Mouse (Mus musculus) myocyte (in vitro differentiated cells): ENCODE measurements around the gene Trim16. TPM values are rescaled to one million over a fixed set of nuclear protein-coding genes. Genes with fewer than 3 reads are reported as not detected.
A peak's percentile ranks its signal among the peaks of the same experiment; 100 is the strongest.

Experiments used
- H3K27me3 ChIP-seq: one replicate; pipeline ENCODE4 v1.6.1; 2011; ENCODE audit not compliant: control insufficient read depth, insufficient read depth, insufficient read length
- H3K36me3 ChIP-seq: one replicate; pipeline ENCODE4 v1.6.1; 2011; ENCODE audit not compliant: control insufficient read depth, insufficient read depth
- H3K4me2 ChIP-seq: one replicate; pipeline ENCODE4 v1.6.1; 2011; ENCODE audit warnings: low read depth, control low read depth
- H3K4me3 ChIP-seq: one replicate; pipeline ENCODE4 v1.5.1; 2011; ENCODE audit warnings: mild to moderate bottlenecking, control low read depth, moderate library complexity
- H3K79me2 ChIP-seq: one replicate; pipeline ENCODE4 v1.6.1; 2011; ENCODE audit not compliant: control insufficient read depth, insufficient read depth
- H3ac ChIP-seq: one replicate; pipeline ENCODE4 v1.6.1; 2011; ENCODE audit not compliant: control insufficient read depth, insufficient read length
- CEBPB ChIP-seq: IDR thresholded peaks from 2 replicates; pipeline ENCODE4 v1.6.1; 2011; ENCODE audit warnings: mild to moderate bottlenecking, moderate library complexity; ENCODE audit not compliant: poor library complexity, insufficient read depth, severe bottlenecking
- E2F4 ChIP-seq: IDR thresholded peaks from one replicate; pipeline ENCODE4 v1.6.1; 2011; ENCODE audit warnings: mild to moderate bottlenecking, control low read depth, moderate library complexity; ENCODE audit not compliant: insufficient read depth
- MAX ChIP-seq: IDR thresholded peaks from one replicate; pipeline ENCODE4 v1.6.1; 2011; ENCODE audit warnings: low read depth, mild to moderate bottlenecking, control low read depth
- MYOD1 ChIP-seq, 3 experiments: IDR thresholded peaks; one replicate each; pipeline ENCODE4 v1.6.1; 2011; ENCODE audit warnings: control low read depth in 2 of 3, low read depth in 2 of 3, mild to moderate bottlenecking in 2 of 3, moderate library complexity in 1 of 3; ENCODE audit not compliant: insufficient read length in 2 of 3, control insufficient read depth in 1 of 3
- MYOG ChIP-seq, 3 experiments: IDR thresholded peaks; one replicate each; pipeline ENCODE4 v1.6.1; 2011; ENCODE audit warnings: control low read depth in 2 of 3, low read depth in 2 of 3, mild to moderate bottlenecking in 2 of 3; ENCODE audit not compliant: insufficient read length in 2 of 3, control insufficient read depth in 1 of 3, insufficient read depth in 1 of 3
- POLR2A ChIP-seq: IDR thresholded peaks from one replicate; pipeline ENCODE4 v1.6.1; 2011; ENCODE audit warnings: low read depth, mild to moderate bottlenecking, control low read depth, moderate library complexity; ENCODE audit not compliant: insufficient read length
- POLR2AphosphoS2 ChIP-seq: IDR thresholded peaks from one replicate; pipeline ENCODE4 v1.6.1; 2011; ENCODE audit warnings: low read depth, control low read depth; ENCODE audit not compliant: insufficient read length
- REST ChIP-seq: IDR thresholded peaks from one replicate; pipeline ENCODE4 v1.6.1; 2011; ENCODE audit warnings: mild to moderate bottlenecking, control low read depth, moderate library complexity; ENCODE audit not compliant: insufficient read depth, insufficient read length
- SRF ChIP-seq: IDR thresholded peaks from one replicate; pipeline ENCODE4 v1.6.1; 2011; ENCODE audit warnings: low read depth; ENCODE audit not compliant: control insufficient read depth, insufficient read length
- TCF12 ChIP-seq: IDR thresholded peaks from one replicate; pipeline ENCODE4 v1.6.1; 2011; ENCODE audit warnings: mild to moderate bottlenecking, control low read depth; ENCODE audit not compliant: poor library complexity, insufficient read depth, severe bottlenecking
- TCF3 ChIP-seq: IDR thresholded peaks from one replicate; pipeline ENCODE4 v1.6.1; 2011; ENCODE audit warnings: low read depth, control low read depth; ENCODE audit not compliant: insufficient read length
- USF1 ChIP-seq: IDR thresholded peaks from one replicate; pipeline ENCODE4 v1.6.1; 2011; ENCODE audit warnings: low read depth, mild to moderate bottlenecking, control low read depth, moderate library complexity
- polyA plus RNA-seq: library from polyadenylated mRNA; unstranded; fragments of >200 nt; fragmentation: generic; extraction: Trizol; gene quantifications from one replicate; pipeline ENCODE4 v1.2.1, GENCODE M21; 2012; ENCODE audit warnings: missing spikeins

The Trim16 gene
- polyA plus RNA-seq, 1 experiment = 16.9 TPM

DNA sequence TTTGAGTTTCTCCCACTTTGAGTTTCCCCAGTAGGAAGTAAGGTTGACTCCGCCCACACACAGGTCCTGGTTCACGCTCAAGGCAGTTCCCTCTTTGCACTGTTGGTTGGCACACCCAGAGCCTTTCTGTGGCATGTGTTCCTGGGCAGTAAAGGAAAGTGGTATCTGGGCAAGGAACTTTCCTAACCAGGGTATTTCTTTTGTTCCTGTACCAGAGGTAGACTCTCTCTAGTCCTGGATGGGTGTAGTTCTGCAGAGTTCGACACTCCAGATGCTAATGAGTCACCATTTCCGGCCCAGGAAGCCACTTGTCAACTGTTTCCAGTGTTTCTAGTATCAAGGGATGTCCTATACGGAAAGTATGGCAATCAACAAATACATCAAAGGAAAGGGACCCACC is 1.9 kb downstream of the Trim16 start:
- no peak for TF ChIP-seq POLR2A
- no peak for TF ChIP-seq CEBPB
- no peak for TF ChIP-seq MYOD1 (IDR thresholded peaks at IDR 0.05; ENCODE audit: control insufficient read depth in 1 of 3, insufficient read length in 2 of 3, low read depth in 2 of 3)
- no peak for TF ChIP-seq TCF12
- TF ChIP-seq TCF3 = no peak
- TF ChIP-seq MYOG (IDR thresholded peaks at IDR 0.05; ENCODE audit: control insufficient read depth in 1 of 3, insufficient read depth in 1 of 3, insufficient read length in 2 of 3, low read depth in 2 of 3) = no peak
- Histone ChIP-seq H3K36me3 (peaks cover 10% of the 10 kb centered on the region), H3ac (no peak overlapping the region), H3K4me3 (peak overlapping the region; percentile 98), H3K4me2 (peak overlapping the region; percentile 91), H3K79me2 (peaks cover 65% of the 10 kb centered on the region), H3K27me3 (no peaks in the 10 kb centered on the region)

DNA sequence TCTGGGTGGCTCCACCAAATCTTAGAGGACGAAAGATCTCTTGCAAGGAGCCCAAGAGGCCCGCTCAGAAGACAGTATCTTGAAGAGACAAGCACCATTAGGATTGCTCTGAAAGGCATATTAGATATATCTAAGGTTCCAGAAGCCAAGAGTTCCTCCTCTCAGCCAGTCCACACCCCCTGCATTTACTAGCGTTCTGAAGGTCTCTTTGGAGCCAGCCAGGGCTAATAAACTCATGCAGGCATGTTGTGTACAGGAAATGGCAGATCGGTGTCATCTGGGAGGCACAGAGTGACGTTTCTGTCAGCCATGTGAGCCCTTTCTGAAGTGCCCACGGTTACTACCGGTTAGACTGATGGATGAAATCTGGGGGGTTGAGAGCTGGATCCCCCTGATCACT is 4.2 kb downstream of the Trim16 start:
- H3K4me3 ChIP-seq = no peak overlapping the region
- H3K79me2 ChIP-seq = peaks cover 78% of the 10 kb centered on the region
- H3K36me3 ChIP-seq = peaks cover 15% of the 10 kb centered on the region
- H3K27me3 ChIP-seq = no peaks in the 10 kb centered on the region
- H3K4me2 ChIP-seq = peak overlapping the region; percentile 41
- TF ChIP-seq POLR2A = no peak
- TF ChIP-seq TCF3 = no peak
- no peak for TF ChIP-seq CEBPB
- TF ChIP-seq TCF12 = no peak
- H3ac ChIP-seq = no peak overlapping the region

DNA sequence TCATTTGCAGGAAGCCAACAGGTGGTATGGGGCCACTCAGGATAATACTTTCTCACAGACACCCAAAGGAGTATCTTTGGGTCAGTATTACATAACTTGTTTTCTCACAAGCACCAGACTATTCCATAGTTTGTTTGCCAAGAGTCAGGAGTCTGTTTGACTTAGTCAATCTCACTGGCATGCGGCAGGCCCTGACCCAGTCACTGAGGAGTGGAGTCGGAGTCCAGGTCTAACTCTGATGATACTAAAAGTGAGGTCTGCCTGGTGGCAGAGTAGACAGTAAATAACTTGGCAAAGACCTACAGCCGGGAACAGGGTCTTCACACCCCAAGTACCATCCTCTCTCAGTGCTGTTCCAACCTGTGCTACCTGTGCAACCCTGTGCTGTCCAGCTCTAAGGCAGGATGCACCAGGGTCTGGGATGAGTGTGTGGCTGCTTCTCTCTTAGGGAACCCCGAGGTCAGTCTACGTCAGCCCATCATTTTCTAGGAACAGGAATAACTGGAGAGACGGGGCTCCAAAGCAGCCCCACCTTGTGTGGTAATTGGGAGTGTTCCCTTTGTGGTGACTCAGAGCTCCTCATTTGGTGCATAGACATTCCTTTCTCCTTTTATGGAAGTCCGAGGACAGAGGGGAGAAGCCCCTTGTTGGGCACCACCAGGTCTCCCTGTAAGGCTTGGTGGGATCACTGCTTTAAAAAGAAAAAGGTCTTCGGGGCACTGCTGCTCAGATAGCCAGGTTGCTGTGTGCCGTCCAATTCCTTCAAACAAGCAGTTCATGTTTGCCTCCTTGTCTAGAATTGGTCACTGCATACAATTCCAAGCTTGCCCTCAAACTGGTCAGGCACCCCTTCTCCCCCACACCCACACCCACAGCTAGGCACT is 5.4 kb downstream of the Trim16 start:
- H3K4me3 ChIP-seq = no peak overlapping the region
- H3K27me3 ChIP-seq = no peaks in the 10 kb centered on the region
- peaks cover 28% of the 10 kb centered on the region for H3K36me3 ChIP-seq
- peak overlapping the region; percentile 61 for H3K4me2 ChIP-seq
- H3K79me2 ChIP-seq = peaks cover 83% of the 10 kb centered on the region
- H3ac ChIP-seq = no peak overlapping the region
- TF ChIP-seq POLR2AphosphoS2 (no peak), TCF3 (no peak), SRF (peak; percentile 42)

DNA sequence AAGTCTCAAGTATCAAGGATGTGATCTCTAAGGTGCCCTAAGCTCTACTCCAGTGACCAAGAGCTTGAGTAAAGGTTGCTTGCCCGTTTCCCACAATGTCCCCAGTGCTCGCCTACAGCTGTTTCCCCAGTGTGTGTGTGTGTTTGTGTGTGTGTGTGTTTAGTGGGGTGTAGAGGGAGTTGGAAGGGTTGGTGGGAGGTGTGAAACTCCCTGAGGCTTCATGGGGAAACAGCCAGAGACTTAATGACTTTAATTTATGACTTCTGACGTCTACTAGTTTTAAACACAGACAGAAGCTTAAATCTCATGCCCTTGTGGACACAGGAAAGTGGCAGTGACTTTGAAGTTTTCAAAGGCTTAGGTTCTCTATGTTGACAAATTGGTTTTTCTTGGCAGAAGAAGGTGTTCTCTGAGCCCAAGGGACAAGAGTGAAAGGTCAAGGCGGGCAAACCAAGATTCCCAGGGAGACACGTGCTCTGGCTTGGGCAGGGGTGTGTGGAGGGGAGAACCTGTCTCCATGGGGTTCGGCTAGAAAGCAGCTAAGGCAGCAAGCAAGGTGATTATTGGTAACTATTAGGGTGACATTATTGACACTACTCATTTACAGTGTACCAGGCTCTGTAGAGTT is 6.2 kb downstream of the Trim16 start:
- Histone ChIP-seq H3ac (no peak overlapping the region), H3K4me3 (no peak overlapping the region), H3K79me2 (peaks cover 80% of the 10 kb centered on the region), H3K27me3 (no peaks in the 10 kb centered on the region), H3K4me2 (peak overlapping the region; percentile 61), H3K36me3 (peaks cover 35% of the 10 kb centered on the region)
- TF ChIP-seq MYOG (IDR thresholded peaks at IDR 0.05; ENCODE audit: control insufficient read depth in 1 of 3, insufficient read depth in 1 of 3, insufficient read length in 2 of 3, low read depth in 2 of 3) = peak in 1 of 3 experiments; percentile 55
- no peak for TF ChIP-seq MAX
- no peak for TF ChIP-seq SRF
- no peak for TF ChIP-seq E2F4
- no peak for TF ChIP-seq TCF3
- peak in 2 of 3 experiments; percentile 7 to 57 for TF ChIP-seq MYOD1 (IDR thresholded peaks at IDR 0.05; ENCODE audit: control insufficient read depth in 1 of 3, insufficient read length in 2 of 3, low read depth in 2 of 3)
- TF ChIP-seq CEBPB = no peak
- TF ChIP-seq POLR2A = no peak
- no peak for TF ChIP-seq REST
- TF ChIP-seq POLR2AphosphoS2 = no peak
- no peak for TF ChIP-seq USF1

DNA sequence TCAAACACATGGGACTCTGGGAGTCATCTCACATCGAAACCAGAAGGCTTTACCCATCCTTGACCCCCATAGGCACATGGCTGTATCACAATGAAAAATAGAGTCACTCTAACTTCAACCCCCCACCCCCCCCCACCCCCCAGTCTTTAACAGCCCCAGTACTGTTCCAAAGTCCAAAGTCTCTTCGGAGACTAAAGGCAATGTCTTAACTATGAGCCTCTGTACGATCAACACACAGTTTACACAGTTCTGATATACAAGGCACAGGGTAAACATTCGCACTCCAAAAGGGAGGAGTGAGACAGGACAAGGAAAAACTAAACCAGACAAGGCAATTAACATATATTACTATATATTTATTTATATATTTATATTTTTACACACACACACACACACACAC is 7.1 kb downstream of the Trim16 start:
- Histone ChIP-seq H3ac (no peak overlapping the region), H3K79me2 (peaks cover 77% of the 10 kb centered on the region), H3K27me3 (no peaks in the 10 kb centered on the region), H3K36me3 (peaks cover 42% of the 10 kb centered on the region), H3K4me3 (no peak overlapping the region), H3K4me2 (no peak overlapping the region)
- TF ChIP-seq USF1 = no peak
- no peak for TF ChIP-seq E2F4
- no peak for TF ChIP-seq MYOD1 (IDR thresholded peaks at IDR 0.05; ENCODE audit: control insufficient read depth in 1 of 3, insufficient read length in 2 of 3, low read depth in 2 of 3)
- no peak for TF ChIP-seq TCF12
- TF ChIP-seq TCF3 = no peak
- TF ChIP-seq POLR2A = no peak
- TF ChIP-seq REST = no peak
- no peak for TF ChIP-seq SRF
- TF ChIP-seq POLR2AphosphoS2 = no peak
- no peak for TF ChIP-seq MYOG (IDR thresholded peaks at IDR 0.05; ENCODE audit: control insufficient read depth in 1 of 3, insufficient read depth in 1 of 3, insufficient read length in 2 of 3, low read depth in 2 of 3)
- no peak for TF ChIP-seq CEBPB
- no peak for TF ChIP-seq MAX
